Mouse (Mus musculus) olfactory bulb, adult 2 months (tissue): ENCODE data around the gene Rnaseh2c. TPM values are rescaled to one million over a fixed set of nuclear protein-coding genes. Genes with fewer than 3 reads are reported as not detected.
A peak's percentile ranks its signal among the peaks of the same experiment; 100 is the strongest.

ENCODE experiments used
- H3K27ac ChIP-seq: fragments of 200-500 bp; 2 replicates; pipeline ENCODE4 v1.5.1; 2012; ENCODE audit warnings: low read depth, low read length; ENCODE audit not compliant: insufficient read depth
- H3K4me1 ChIP-seq: fragments of 200-500 bp; 2 replicates; pipeline ENCODE4 v1.6.1; 2012; ENCODE audit warnings: low read length; ENCODE audit not compliant: control insufficient read depth, insufficient read depth
- H3K4me3 ChIP-seq: fragments of 200-500 bp; 2 replicates; pipeline ENCODE4 v1.5.1; 2012; ENCODE audit warnings: mild to moderate bottlenecking, low read depth, low read length, moderate library complexity; ENCODE audit not compliant: insufficient read depth
- CTCF ChIP-seq: fragments of 200-500 bp; IDR thresholded peaks from 2 replicates; pipeline ENCODE4 v1.5.1; 2012; ENCODE audit warnings: low read depth, mild to moderate bottlenecking, low read length, moderate library complexity; ENCODE audit not compliant: insufficient read depth
- POLR2A ChIP-seq: fragments of 200-500 bp; IDR thresholded peaks from 2 replicates; pipeline ENCODE4 v1.6.1; 2012; ENCODE audit warnings: mild to moderate bottlenecking, low read depth, low read length, moderate library complexity; ENCODE audit not compliant: insufficient read depth
- WGBS: fragments of 180-500 bp; shearing (Covaris S2); methylation state at CpG from one replicate; pipeline ENCODE4 v1.1.7; 2018; 5-methylcytosine and 5-hydroxymethylcytosine counted together
- polyA plus RNA-seq: library from polyadenylated mRNA; stranded (reverse); fragments of >200 nt; gene quantifications from 2 replicates; pipeline ENCODE4 v1.2.4, GENCODE M21; 2012; ENCODE audit warnings: low replicate concordance; ENCODE audit not compliant: missing spikeins, insufficient read depth, insufficient read length

The Rnaseh2c gene
- polyA plus RNA-seq, 1 experiment = not detected

DNA sequence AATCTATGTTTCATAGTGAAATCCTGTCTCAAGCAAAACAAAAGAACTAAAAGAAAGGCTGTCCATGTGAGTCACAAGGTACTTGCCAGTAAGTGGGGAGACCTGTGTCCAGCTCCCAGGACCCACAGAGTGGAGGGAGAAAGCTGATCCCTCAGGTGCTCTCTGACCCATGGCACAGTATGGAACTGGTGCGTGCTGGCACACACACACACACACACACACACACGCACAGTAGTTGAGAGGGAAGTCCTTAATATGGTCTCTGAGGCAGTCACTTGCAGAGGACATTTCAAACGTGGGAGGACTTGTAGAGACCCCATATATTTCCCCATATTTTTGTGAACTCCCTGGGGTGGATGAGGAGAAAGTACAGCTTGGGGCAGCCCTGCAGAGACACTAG, 39.8 kb upstream of the Rnaseh2c start:
- H3K4me3 ChIP-seq = no peak overlapping the region
- WGBS = 72% methylated on average over 3 of the region's 3 CpGs
- H3K27ac ChIP-seq = no peak overlapping the region
- peaks cover 15% of the 10 kb centered on the region for H3K4me1 ChIP-seq
- TF ChIP-seq POLR2A (no peak), CTCF (no peak)

DNA sequence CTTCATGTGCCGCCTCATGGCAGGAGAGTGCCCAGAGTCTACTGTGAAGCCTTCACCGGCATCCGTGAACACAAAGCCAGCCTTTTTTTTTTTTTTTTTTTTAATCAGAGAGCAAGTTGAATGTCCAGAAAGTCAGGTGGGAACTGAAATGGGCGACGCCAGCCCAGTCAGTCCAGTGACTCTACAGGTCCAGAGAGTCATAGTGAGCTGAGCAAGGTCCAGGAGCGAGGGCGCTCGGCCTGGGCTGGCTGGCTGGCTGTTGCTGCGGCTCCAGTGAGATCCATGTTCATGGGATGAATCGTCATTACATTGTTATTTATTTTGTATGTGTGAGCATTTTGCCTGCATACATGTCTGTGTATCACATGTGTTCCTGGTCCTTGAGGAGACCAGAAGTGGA, 38.9 kb upstream of the Rnaseh2c start:
- 89% methylated on average over 10 of the region's 10 CpGs for WGBS
- Histone ChIP-seq H3K4me3 (no peak overlapping the region), H3K4me1 (peaks cover 20% of the 10 kb centered on the region), H3K27ac (no peak overlapping the region)
- no peak for TF ChIP-seq POLR2A

DNA sequence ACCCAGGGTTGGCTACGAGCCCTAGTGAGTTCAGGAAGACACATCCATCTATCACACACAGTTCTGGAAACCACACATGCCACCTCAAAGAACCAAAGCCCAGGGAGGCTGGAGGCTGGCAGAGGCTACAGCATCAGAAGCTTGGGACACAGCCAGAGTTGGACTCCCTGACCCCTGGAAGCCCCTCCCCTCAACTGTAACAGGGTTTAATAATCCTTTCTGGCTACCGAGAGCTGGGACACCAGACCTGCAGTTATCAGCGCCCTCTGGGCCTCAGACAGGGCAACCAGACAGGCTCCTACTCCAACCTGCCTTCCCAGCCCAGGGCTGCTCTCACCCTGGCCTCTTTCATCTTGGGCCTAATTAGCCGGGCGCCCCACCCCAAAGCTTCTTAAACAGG, 35.4 kb upstream of the Rnaseh2c start:
- no peak for TF ChIP-seq CTCF
- no peak for TF ChIP-seq POLR2A
- WGBS = 77% methylated on average over 5 of the region's 5 CpGs
- Histone ChIP-seq H3K27ac (no peak overlapping the region), H3K4me3 (no peak overlapping the region), H3K4me1 (peaks cover 14% of the 10 kb centered on the region)

DNA sequence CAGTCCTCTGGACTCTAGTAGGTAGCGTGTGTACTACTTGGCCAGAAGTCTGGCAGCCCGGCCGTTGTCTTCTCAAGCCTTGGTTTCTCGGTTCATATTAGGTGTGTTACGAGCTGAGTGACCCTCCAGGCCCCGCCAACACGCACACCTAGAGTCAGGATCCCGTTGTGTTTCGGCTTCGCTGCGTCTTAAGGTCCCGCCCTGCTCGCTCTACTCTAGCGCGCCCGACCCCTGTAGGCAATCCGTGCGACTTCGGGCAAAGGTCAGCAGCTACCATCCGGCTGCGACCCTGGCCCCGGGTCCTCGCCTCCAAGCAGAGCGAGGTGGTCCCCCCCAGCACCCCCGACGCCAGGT, 34.5 kb upstream of the Rnaseh2c start:
- no peak overlapping the region; the same call in 1 of the 2 replicates for H3K27ac ChIP-seq
- TF ChIP-seq POLR2A = no peak
- no peak for TF ChIP-seq CTCF
- peaks cover 14% of the 10 kb centered on the region for H3K4me1 ChIP-seq
- 1% methylated on average over 26 of the region's 26 CpGs for WGBS
- H3K4me3 ChIP-seq = peak overlapping the region; percentile 71

DNA sequence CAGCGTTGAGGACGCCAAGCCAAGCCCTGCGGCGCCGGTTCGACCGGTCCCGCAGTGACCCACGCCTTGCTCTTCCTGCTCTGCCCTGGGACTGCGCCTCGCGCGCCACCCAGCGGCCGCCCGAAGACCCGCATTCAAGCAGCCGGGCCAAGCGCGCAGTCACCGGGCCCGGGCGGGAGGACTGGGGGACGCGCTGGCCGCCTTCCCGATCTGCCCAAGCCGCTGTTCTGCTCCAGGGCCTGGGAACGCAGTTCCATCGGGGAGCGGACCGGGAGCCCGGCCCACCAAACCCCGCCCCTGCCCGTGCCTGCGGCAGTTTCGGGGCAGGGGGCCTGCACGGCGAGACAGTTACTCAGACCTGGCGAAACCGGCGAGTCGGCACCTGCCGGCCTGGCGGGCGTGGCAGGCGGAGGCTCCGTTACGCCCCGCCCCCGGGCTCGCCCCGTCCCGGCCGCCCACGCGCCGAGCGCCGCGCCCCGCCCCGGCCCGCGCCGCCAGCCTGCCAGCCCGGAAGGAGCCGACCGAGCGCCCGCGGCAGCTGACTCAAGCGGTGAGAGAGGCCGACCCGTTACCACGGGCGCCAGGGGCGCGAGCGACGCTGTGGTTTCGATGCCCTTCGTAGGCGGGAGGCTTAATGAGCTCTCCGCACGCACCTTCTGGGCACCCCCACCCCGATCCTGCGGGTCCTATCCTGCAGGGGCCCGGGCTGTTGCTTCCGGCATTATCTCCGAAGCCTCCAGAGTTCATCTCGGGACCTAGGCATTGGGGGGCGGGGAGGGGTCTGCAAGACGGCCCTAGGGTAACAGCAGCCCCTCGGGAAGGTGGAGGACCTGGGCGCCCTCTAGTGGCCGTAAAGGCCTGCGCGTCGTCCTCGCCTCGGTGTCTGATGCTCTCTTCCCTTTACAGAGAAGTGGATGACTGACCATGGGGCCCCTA, 33.9 kb upstream of the Rnaseh2c start, which contains the start of gene Ap5b1:
Ap5b1 (plus strand) TSS at position 492 of the 936 bp plus-strand sequence.
- H3K4me3 ChIP-seq = peak within 1 kb of the TSS; percentile 71
- peak; percentile 20; the same call in 1 of the 2 replicates for TF ChIP-seq POLR2A
- peak; percentile 92 for TF ChIP-seq CTCF
- WGBS = under 1% methylated on average over 102 of the region's 102 CpGs
- H3K4me1 ChIP-seq = peaks cover 18% of the 10 kb centered on the region
- H3K27ac ChIP-seq = peak within 1 kb of the TSS; percentile 65; the same call in 1 of the 2 replicates

DNA sequence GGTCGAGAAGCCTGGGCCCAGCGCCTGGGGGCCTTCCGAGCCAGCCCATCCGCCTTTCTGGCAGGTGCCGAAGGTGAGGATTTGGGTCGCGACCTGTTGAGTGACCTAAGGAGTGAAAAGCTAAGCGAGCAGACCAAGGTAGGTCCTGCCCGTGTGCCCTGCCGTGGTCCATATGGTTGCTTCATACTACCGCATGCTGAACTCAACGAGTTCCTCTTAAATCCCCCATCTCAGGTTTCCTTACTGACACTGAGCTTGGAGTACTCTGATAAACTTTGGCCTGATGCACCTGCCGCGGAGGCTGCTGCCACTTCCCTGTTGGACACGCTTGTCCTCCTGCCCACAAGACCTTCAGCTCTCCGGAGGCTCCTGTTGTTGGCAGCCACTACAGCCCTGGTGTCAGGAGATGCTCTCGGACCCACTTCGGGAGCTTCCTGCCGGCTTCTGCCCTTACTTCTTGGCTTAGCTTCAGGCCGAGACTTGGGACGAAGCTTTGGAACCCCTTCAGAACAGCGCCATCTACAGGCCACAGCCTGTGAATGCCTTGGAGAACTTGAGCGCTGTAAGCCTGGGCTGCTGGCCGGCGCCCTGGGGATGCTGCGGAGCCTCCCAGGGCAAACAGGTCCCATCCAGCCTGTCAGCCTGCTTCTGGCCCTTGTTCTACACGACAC, 33.1 kb upstream of the Rnaseh2c start:
- H3K4me1 ChIP-seq = peaks cover 18% of the 10 kb centered on the region
- no peak overlapping the region for H3K27ac ChIP-seq
- WGBS = 7% methylated on average over 27 of the region's 27 CpGs
- H3K4me3 ChIP-seq = peak overlapping the region; percentile 71
- TF ChIP-seq POLR2A (no peak), CTCF (peak; percentile 77)

DNA sequence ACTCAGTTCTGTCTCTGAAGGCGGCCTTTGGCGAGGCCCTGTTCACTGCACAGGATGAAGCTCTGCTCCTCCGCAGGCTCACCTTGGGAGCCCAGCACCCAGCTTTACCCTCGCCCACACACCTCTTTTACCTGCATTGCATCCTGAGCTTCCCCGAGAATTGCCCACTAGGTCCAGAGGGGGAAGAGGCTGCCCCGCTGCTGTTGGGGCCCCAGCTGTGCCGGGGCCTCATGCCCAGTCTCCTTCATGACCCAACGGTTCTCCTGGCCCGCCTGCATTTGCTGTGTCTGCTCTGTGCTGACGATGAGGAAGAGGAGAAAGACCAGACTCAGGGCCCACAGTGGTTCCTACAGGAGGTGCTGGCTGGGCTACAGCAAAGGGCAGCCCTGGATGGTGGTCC, 32.2 kb upstream of the Rnaseh2c start:
- TF ChIP-seq POLR2A (no peak), CTCF (no peak)
- WGBS = 87% methylated on average over 10 of the region's 10 CpGs
- no peak overlapping the region for H3K27ac ChIP-seq

DNA sequence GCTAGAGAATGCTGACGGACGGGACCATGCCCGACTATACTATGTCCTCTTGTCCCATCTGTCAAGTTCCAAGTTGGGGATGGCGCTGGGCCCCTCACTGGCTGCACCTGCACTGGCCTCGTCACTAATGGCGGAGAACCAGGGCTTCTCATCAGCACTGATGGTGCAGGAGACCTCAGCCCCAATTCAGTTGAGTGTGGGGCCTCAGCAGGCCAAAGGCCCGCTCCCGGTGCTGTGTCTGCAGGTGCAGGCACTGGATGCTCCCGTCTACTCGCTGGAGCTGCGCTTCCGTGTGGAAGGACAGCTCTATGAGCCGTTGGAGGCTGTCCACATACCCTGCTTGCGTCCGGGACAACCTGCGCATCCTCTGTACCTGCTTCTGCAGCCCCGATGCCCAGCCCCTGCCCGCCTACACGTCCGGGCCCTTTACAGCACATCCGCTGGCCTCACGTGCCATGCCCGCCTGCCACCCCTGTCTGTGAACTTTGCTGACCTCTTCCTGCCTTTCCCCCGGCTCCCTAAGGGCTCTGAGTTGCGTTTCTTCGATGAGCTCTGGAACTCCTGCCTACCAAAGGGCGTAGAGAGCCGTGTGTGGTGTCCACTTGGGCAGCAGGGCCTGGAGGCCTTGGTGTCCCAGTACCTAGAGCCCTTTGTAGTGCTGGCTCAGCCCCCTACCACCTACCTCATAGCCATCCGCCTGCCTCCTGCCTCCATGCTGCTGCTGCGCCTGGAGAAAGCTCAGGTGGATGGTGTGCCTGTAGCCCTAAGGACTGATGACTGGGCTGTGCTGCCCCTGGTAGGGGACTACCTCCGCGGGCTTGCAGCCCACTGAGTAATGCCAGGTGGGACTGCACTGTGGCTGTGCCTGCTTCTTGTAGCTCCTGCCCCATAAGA, 31.1 kb upstream of the Rnaseh2c start:
- Histone ChIP-seq H3K27ac (no peak overlapping the region), H3K4me1 (peaks cover 18% of the 10 kb centered on the region), H3K4me3 (no peak overlapping the region)
- TF ChIP-seq CTCF (no peak), POLR2A (no peak)
- 91% methylated on average over 32 of the region's 32 CpGs for whole genome bisulfite sequencing

More for the DNA sequence above, 32.2 kb upstream of the Rnaseh2c start:
- peaks cover 18% of the 10 kb centered on the region for H3K4me1 ChIP-seq
- no peak overlapping the region for H3K4me3 ChIP-seq
